Mouse (Mus musculus): ENCODE results near the gene Sat2.
A peak's percentile ranks its signal among the peaks of the same experiment; 100 is the strongest.

Gene Sat2

DNA sequence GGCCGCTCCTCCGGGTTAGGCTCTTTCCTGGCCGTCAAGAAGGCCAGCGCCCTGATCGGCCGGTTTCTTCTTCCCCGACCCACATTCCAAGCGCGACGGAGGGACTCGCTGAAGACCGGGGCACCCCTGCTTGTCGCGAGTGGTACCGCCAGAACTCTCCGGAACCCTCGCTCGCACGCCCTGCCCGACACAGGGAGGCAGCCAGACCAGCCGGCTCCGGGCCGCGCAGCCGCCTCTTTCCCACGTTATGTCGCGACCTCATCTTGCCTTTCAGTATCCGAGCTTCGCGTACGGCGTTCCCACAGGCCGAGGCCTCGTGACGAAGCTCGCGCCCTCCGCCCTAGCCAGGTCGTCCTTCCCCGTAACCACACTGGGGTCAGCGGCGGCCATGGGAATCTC is 49.9 kb downstream of the Sat2 start:
- peak; percentile 75 for DNase-seq (ENCODE audit: low spot score)

DNA sequence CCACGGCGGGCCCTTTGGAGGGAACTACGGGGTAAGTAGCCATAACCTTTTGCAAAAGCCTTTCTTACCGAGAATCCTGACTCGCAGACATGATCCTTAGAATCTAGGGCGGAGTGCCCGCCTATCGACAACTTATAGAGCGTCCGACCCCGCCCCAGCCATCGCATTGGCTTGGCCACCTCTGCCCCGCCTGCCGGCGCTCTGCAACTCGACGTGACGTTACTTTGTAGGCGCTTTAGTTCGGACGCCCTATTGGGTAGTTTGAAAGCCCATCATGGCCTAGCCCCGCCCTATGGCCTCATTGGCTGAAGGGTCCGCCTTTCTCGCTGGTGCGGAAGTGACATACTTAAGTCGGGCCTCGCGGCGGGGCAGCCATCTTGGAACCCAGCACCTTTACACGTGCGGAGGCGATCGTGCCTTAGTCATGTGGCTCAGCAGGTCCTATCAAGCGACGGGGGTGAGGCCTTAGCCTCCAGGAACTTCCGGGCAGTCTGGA is 50.4 kb downstream of the Sat2 start, which contains the start of gene Eif4a1:
Eif4a1 (minus strand) TSS at position 213 of the 496 bp plus-strand sequence.
- DNase-seq (ENCODE audit: low spot score): peak; percentile 100

Measured in testis, postnatal 14 days (tissue).